Mouse (Mus musculus) cortical plate, adult 2 months (tissue): Measurements from ENCODE around the gene Gm13101.
"Not testable (repeated sequence)": the region's sequence is repeated elsewhere in the genome, so short reads cannot be mapped to it uniquely, and the experiment has no call there.

Experiments used
- CTCF ChIP-seq: fragments of 200-500 bp; IDR thresholded peaks from 2 replicates; pipeline ENCODE4 v1.5.1; 2011; ENCODE audit warnings: mild to moderate bottlenecking, control low read depth, low read length; ENCODE audit not compliant: insufficient read depth; ENCODE audit errors: extremely low read depth
- POLR2A ChIP-seq: fragments of 200-500 bp; IDR thresholded peaks from 2 replicates; pipeline ENCODE4 v1.6.1; 2011; ENCODE audit warnings: mild to moderate bottlenecking, low read length, control low read depth; ENCODE audit not compliant: insufficient read depth; ENCODE audit errors: extremely low read depth

GRCm38 (mm10) chr4:143985165-143985564, 18.4 kb upstream of the Gm13101 start:
- not testable (repeated sequence) for TF ChIP-seq CTCF, POLR2A
